Mouse (Mus musculus) E14TG2a.4 (cell line): ENCODE results near the gene Eif4e1b.

ENCODE experiments used
- H3K27me3 ChIP-seq: 2 replicates; pipeline ENCODE4 v1.6.1; 2014; ENCODE audit warnings: low read length, control low read depth; ENCODE audit not compliant: insufficient read depth
- H3K36me3 ChIP-seq: 2 replicates; pipeline ENCODE4 v1.6.1; 2014; ENCODE audit warnings: low read length, control low read depth; ENCODE audit not compliant: insufficient read depth
- H3K4me1 ChIP-seq: replicated peaks from 2 replicates; pipeline ENCODE4 v1.6.1; 2014; ENCODE audit warnings: low read depth, low read length, control low read depth
- H3K4me3 ChIP-seq: replicated peaks from 2 replicates; pipeline ENCODE4 v1.5.1; 2014; ENCODE audit warnings: mild to moderate bottlenecking, low read length
- H3K9me3 ChIP-seq: 2 replicates; pipeline ENCODE4 v1.6.1; 2014; ENCODE audit warnings: low read length, control low read depth
- CTCF ChIP-seq: conservative IDR thresholded peaks from 2 replicates; pipeline ENCODE4 v1.5.1; 2014; ENCODE audit warnings: low read length
- NANOG ChIP-seq: IDR thresholded peaks from 2 replicates; pipeline ENCODE4 v1.6.1; 2014; ENCODE audit warnings: borderline replicate concordance, low read length, mixed read lengths
- POU5F1 ChIP-seq: IDR thresholded peaks from 2 replicates; pipeline ENCODE4 v1.6.1; 2014; ENCODE audit warnings: low read length, borderline replicate concordance

The Eif4e1b gene

GRCm38 (mm10) chr13:54749864-54750411, 33.9 kb upstream of the Eif4e1b start, which contains the start of gene Gprin1:
Gene Gprin1, minus strand, starts transcription at chr13:54749874.
- Histone ChIP-seq H3K36me3 (no peaks in the 10 kb centered on the region), H3K27me3 (peaks cover 85% of the 10 kb centered on the region), H3K9me3 (no peaks in the 10 kb centered on the region), H3K4me1 (peaks cover 13% of the 10 kb centered on the region), H3K4me3 (peak within 1 kb of the TSS; percentile 87)
- no peak for TF ChIP-seq NANOG

- TF ChIP-seq POU5F1 (no peak), NANOG (no peak), CTCF (no peak)
- H3K36me3 ChIP-seq: no peaks in the 10 kb centered on the region
- H3K4me3 ChIP-seq: no peak overlapping the region
Measured at GRCm38 (mm10) chr13:54750699-54751098, 33.1 kb upstream of the Eif4e1b start.

GRCm38 (mm10) chr13:54752656-54753055, 31.1 kb upstream of the Eif4e1b start:
- Histone ChIP-seq H3K36me3 (no peaks in the 10 kb centered on the region), H3K27me3 (peaks cover 88% of the 10 kb centered on the region), H3K9me3 (no peaks in the 10 kb centered on the region), H3K4me1 (peaks cover 24% of the 10 kb centered on the region), H3K4me3 (no peak overlapping the region)
- no peak for TF ChIP-seq CTCF
- no peak for TF ChIP-seq POU5F1
- no peak for TF ChIP-seq NANOG

More at GRCm38 (mm10) chr13:54750699-54751098, 33.1 kb upstream of the Eif4e1b start:
- H3K4me1 ChIP-seq: peaks cover 19% of the 10 kb centered on the region
- peaks cover 85% of the 10 kb centered on the region for H3K27me3 ChIP-seq
- no peaks in the 10 kb centered on the region for H3K9me3 ChIP-seq

- Histone ChIP-seq H3K4me1 (peaks cover 27% of the 10 kb centered on the region), H3K36me3 (no peaks in the 10 kb centered on the region), H3K4me3 (no peak overlapping the region), H3K27me3 (peaks cover 78% of the 10 kb centered on the region), H3K9me3 (no peaks in the 10 kb centered on the region)
- TF ChIP-seq NANOG (no peak), POU5F1 (no peak), CTCF (no peak)
Measured at GRCm38 (mm10) chr13:54753733-54754132, 30.1 kb upstream of the Eif4e1b start.

GRCm38 (mm10) chr13:54754169-54755080, 29.4 kb upstream of the Eif4e1b start:
- no peak for TF ChIP-seq POU5F1
- no peak for TF ChIP-seq NANOG
- no peak for TF ChIP-seq CTCF
- no peak overlapping the region for H3K4me3 ChIP-seq
- peaks cover 32% of the 10 kb centered on the region for H3K4me1 ChIP-seq
- no peaks in the 10 kb centered on the region for H3K36me3 ChIP-seq
- no peaks in the 10 kb centered on the region for H3K9me3 ChIP-seq
- peaks cover 74% of the 10 kb centered on the region for H3K27me3 ChIP-seq

GRCm38 (mm10) chr13:54755201-54755830, 28.5 kb upstream of the Eif4e1b start:
- H3K36me3 ChIP-seq: no peaks in the 10 kb centered on the region
- H3K4me3 ChIP-seq: no peak overlapping the region
- peaks cover 76% of the 10 kb centered on the region for H3K27me3 ChIP-seq
- H3K9me3 ChIP-seq: no peaks in the 10 kb centered on the region
- H3K4me1 ChIP-seq: peaks cover 36% of the 10 kb centered on the region
- no peak for TF ChIP-seq POU5F1
- no peak for TF ChIP-seq NANOG
- TF ChIP-seq CTCF: no peak

- Histone ChIP-seq H3K4me3 (no peak overlapping the region), H3K4me1 (peaks cover 39% of the 10 kb centered on the region), H3K9me3 (no peaks in the 10 kb centered on the region), H3K27me3 (peaks cover 76% of the 10 kb centered on the region), H3K36me3 (no peaks in the 10 kb centered on the region)
- TF ChIP-seq POU5F1: no peak
- no peak for TF ChIP-seq NANOG
- no peak for TF ChIP-seq CTCF
Measured at GRCm38 (mm10) chr13:54756156-54756712, 27.6 kb upstream of the Eif4e1b start.

- Histone ChIP-seq H3K27me3 (peaks cover 73% of the 10 kb centered on the region), H3K4me1 (peaks cover 39% of the 10 kb centered on the region), H3K36me3 (no peaks in the 10 kb centered on the region), H3K9me3 (no peaks in the 10 kb centered on the region), H3K4me3 (peak overlapping the region; percentile 80)
- no peak for TF ChIP-seq POU5F1
- TF ChIP-seq CTCF: no peak
Measured at GRCm38 (mm10) chr13:54757093-54757830, 26.5 kb upstream of the Eif4e1b start.
